Mouse (Mus musculus): Measurements from ENCODE around the gene Lyz1. TPM values are rescaled to one million over a fixed set of nuclear protein-coding genes. Genes with fewer than 3 reads are reported as not detected.
"Not testable (repeated sequence)": the region's sequence is repeated elsewhere in the genome, so short reads cannot be mapped to it uniquely, and the experiment has no call there.

The Lyz1 gene
- polyA plus RNA-seq, 1 experiment from 2014 or later = 0.94 TPM

DNA sequence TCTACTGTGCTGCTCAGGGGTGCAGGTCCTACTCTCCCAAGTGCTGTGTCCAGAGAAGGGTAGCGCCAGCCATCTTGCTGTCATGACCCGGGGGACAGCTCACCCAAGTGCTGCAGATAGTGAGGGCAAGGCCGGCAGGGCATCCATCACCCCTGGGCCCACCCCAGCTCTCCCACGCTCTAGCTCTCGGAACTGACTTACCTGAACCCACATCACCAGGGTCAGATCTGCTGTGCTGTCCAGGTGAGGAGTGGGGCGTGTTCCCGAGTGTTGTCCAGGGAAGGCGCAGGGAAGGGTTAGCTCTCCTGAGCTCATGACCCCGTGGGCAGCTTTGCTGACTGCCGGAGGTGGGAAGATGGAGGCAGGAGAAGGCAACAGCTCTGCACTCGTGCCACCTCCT is 23.7 kb upstream of the Lyz1 start:
- no peak overlapping the region for H3K4me2 ChIP-seq (ENCODE audit: low read depth, low read length)
- no peak overlapping the region for H3K9ac ChIP-seq (ENCODE audit: low read length)
- peak; percentile 37; the same call in 1 of the 2 replicates for ATAC-seq (ENCODE audit: insufficient read depth, low FRiP score)

DNA sequence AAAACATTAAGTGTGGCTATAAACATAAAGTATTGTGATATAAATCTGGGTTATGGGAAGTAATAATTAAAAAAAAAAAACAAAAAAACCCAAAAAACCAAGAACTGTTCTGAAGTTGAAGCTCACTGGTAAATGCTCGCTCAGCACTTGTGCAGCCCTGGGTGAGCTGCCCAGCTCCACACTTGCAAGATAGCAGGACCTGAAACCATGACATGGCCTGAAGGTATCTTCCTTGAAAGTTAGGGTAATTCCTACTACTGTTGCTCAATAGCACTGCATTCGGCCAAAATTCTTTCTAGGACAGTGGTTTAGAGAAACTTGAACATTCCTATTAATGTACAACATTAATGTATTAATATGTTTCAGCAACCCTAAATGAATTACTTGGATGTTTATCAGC is 20.5 kb upstream of the Lyz1 start:
- 87% methylated on average over 2 of the region's 2 CpGs for WGBS
- no peaks in the 10 kb centered on the region for H3K36me3 ChIP-seq (ENCODE audit: control insufficient read depth, insufficient read depth, low read length)
- no peak overlapping the region for H3K4me3 ChIP-seq (replicated peaks; ENCODE audit: low read length)
- H3K27me3 ChIP-seq (ENCODE audit: control insufficient read depth, insufficient read depth, low read length) = no peaks in the 10 kb centered on the region
- H3K4me2 ChIP-seq (ENCODE audit: low read depth, low read length) = no peak overlapping the region
- ATAC-seq (ENCODE audit: insufficient read depth, low FRiP score) = no peak
- no peaks in the 10 kb centered on the region for H3K9me3 ChIP-seq (replicated peaks; ENCODE audit: control insufficient read depth, low read length)
- no peak overlapping the region for H3K27ac ChIP-seq (ENCODE audit: low read length)
- H3K4me1 ChIP-seq (ENCODE audit: control insufficient read depth, insufficient read depth, low read length) = no peaks in the 10 kb centered on the region
- no peak overlapping the region for H3K9ac ChIP-seq (ENCODE audit: low read length)

More for the DNA sequence above, 23.7 kb upstream of the Lyz1 start:
- no peaks in the 10 kb centered on the region for H3K27me3 ChIP-seq (ENCODE audit: control insufficient read depth, insufficient read depth, low read length)
- H3K9me3 ChIP-seq (replicated peaks; ENCODE audit: control insufficient read depth, low read length) = no peaks in the 10 kb centered on the region
- H3K36me3 ChIP-seq (ENCODE audit: control insufficient read depth, insufficient read depth, low read length) = no peaks in the 10 kb centered on the region
- no peaks in the 10 kb centered on the region for H3K4me1 ChIP-seq (ENCODE audit: control insufficient read depth, insufficient read depth, low read length)
- no peak overlapping the region for H3K4me3 ChIP-seq (replicated peaks; ENCODE audit: low read length)
- H3K27ac ChIP-seq (ENCODE audit: low read length) = no peak overlapping the region
- WGBS = 86% methylated on average over 11 of the region's 11 CpGs

GRCm38 (mm10) chr10:117312168-117312567 is 19.5 kb upstream of the Lyz1 start:
- no peaks in the 10 kb centered on the region for H3K27me3 ChIP-seq (ENCODE audit: control insufficient read depth, insufficient read depth, low read length)
- WGBS = 86% methylated on average over 8 of the region's 8 CpGs
- no peak overlapping the region for H3K4me3 ChIP-seq (replicated peaks; ENCODE audit: low read length)
- no peaks in the 10 kb centered on the region for H3K4me1 ChIP-seq (ENCODE audit: control insufficient read depth, insufficient read depth, low read length)
- no peak overlapping the region for H3K9ac ChIP-seq (ENCODE audit: low read length)
- no peak overlapping the region for H3K27ac ChIP-seq (ENCODE audit: low read length)
- no peak for ATAC-seq (ENCODE audit: insufficient read depth, low FRiP score)
- no peaks in the 10 kb centered on the region for H3K36me3 ChIP-seq (ENCODE audit: control insufficient read depth, insufficient read depth, low read length)
- no peak overlapping the region for H3K4me2 ChIP-seq (ENCODE audit: low read depth, low read length)
- no peaks in the 10 kb centered on the region for H3K9me3 ChIP-seq (replicated peaks; ENCODE audit: control insufficient read depth, low read length)

DNA sequence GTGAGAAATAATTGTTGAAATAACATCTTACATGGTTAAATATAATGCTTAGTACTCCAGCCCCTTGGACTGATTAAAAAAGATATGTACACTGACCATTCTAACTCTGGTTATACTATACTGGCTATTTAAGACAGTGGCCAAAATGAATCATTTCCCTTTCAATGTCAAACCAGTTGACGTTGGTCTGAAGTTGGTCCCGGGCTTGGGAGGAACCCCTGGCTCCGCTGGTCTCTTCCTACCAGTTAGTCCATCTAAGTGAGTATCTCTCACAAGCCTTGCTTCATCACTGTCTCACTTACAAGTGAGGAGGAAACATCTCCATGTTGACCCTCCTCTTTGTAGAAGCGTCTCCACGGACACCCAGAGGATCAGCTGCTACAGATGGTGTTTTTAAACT is 11.7 kb upstream of the Lyz1 start:
- Histone ChIP-seq H3K9me3 (replicated peaks; ENCODE audit: control insufficient read depth, low read length) (no peaks in the 10 kb centered on the region), H3K4me2 (ENCODE audit: low read depth, low read length) (no peak overlapping the region), H3K36me3 (ENCODE audit: control insufficient read depth, insufficient read depth, low read length) (no peaks in the 10 kb centered on the region), H3K4me3 (replicated peaks; ENCODE audit: low read length) (no peak overlapping the region), H3K27me3 (ENCODE audit: control insufficient read depth, insufficient read depth, low read length) (no peaks in the 10 kb centered on the region), H3K4me1 (ENCODE audit: control insufficient read depth, insufficient read depth, low read length) (no peaks in the 10 kb centered on the region), H3K9ac (ENCODE audit: low read length) (no peak overlapping the region), H3K27ac (ENCODE audit: low read length) (no peak overlapping the region)
- WGBS = 78% methylated on average over 5 of the region's 5 CpGs
- no peak for ATAC-seq (ENCODE audit: insufficient read depth, low FRiP score)

DNA sequence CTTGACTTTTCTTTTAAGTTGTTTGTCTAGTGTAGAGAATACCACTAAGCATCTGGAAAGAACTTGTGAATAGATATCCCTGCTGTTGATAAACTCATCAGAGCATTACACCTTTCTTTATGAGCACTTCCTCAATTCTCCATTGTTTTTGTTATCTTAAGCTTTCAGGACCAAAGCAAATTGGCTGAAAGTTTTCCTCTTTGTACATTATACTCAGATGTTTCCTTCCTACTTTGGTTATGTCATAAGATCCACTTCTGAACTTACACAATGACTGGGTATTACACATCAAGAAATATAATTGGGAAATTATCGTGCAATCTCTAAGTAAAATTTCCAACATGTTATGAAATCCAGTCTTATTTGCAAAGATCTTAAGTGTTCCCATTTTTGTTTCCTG is 9.0 kb upstream of the Lyz1 start:
- H3K9ac ChIP-seq (ENCODE audit: low read length) = no peak overlapping the region
- no peak overlapping the region for H3K4me2 ChIP-seq (ENCODE audit: low read depth, low read length)
- H3K9me3 ChIP-seq (replicated peaks; ENCODE audit: control insufficient read depth, low read length) = no peaks in the 10 kb centered on the region
- H3K4me1 ChIP-seq (ENCODE audit: control insufficient read depth, insufficient read depth, low read length) = no peaks in the 10 kb centered on the region
- WGBS = 83% methylated on average over 1 of the region's 1 CpGs
- ATAC-seq (ENCODE audit: insufficient read depth, low FRiP score) = no peak
- no peak overlapping the region for H3K4me3 ChIP-seq (replicated peaks; ENCODE audit: low read length)
- H3K36me3 ChIP-seq (ENCODE audit: control insufficient read depth, insufficient read depth, low read length) = no peaks in the 10 kb centered on the region
- H3K27me3 ChIP-seq (ENCODE audit: control insufficient read depth, insufficient read depth, low read length) = no peaks in the 10 kb centered on the region
- H3K27ac ChIP-seq (ENCODE audit: low read length) = no peak overlapping the region

DNA sequence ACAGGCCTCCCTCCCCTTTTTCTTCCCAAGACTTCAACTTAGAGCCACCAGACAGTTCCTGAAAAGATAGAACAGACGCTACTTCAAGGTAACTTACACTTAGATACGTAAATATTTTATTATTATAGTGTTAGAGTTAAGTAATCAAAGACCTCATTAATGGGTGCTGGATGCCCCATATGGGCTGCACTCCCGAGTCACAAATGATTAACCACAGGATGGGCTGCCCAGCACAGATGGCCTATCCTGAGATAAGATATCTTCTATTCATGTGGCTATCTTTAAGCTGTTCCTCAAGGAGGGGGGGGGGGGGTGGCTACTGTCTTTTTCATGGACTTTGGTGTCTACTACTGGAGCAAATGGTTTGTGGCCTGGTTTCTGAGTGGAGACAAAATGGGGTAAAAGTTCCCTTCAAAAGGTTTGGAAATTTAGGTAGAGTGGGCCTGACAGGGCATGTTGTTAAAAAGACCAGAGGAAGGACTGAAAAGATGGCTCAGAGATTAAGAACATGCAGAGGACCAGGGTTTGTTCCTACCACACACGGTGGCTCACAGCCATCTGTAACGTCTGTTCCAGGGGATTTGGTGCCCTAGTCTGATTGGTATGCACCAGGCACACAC is 7.3 kb upstream of the Lyz1 start:
- H3K4me1 ChIP-seq (ENCODE audit: control insufficient read depth, insufficient read depth, low read length) = no peaks in the 10 kb centered on the region
- H3K9me3 ChIP-seq (replicated peaks; ENCODE audit: control insufficient read depth, low read length) = no peaks in the 10 kb centered on the region
- no peak overlapping the region for H3K4me3 ChIP-seq (replicated peaks; ENCODE audit: low read length)
- no peaks in the 10 kb centered on the region for H3K36me3 ChIP-seq (ENCODE audit: control insufficient read depth, insufficient read depth, low read length)
- WGBS = 69% methylated on average over 5 of the region's 5 CpGs
- no peaks in the 10 kb centered on the region for H3K27me3 ChIP-seq (ENCODE audit: control insufficient read depth, insufficient read depth, low read length)
- H3K4me2 ChIP-seq (ENCODE audit: low read depth, low read length) = no peak overlapping the region
- no peak overlapping the region for H3K9ac ChIP-seq (ENCODE audit: low read length)
- H3K27ac ChIP-seq (ENCODE audit: low read length) = no peak overlapping the region
- ATAC-seq (ENCODE audit: insufficient read depth, low FRiP score) = no peak

DNA sequence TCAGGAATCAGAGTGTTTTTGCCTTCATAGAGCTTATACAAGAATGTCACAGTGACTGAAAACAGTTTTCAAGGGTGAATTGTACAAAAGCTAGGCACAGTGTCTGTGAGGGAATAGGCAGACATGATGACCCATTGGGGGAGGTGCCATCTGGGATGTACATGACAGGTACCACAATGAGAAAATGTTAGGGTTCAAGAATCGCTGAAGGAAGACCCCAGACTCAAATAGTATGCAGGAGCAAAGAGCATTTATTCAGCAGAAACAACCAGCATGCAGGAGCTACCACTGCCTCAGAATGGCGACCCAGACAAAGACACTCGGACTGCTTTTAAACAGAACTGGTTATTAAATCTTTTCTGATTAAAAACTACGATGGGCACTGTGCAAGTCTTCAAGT is 6.4 kb upstream of the Lyz1 start:
- Histone ChIP-seq H3K9me3 (replicated peaks; ENCODE audit: control insufficient read depth, low read length) (no peaks in the 10 kb centered on the region), H3K9ac (ENCODE audit: low read length) (no peak overlapping the region), H3K27ac (ENCODE audit: low read length) (no peak overlapping the region), H3K4me1 (ENCODE audit: control insufficient read depth, insufficient read depth, low read length) (no peaks in the 10 kb centered on the region), H3K27me3 (ENCODE audit: control insufficient read depth, insufficient read depth, low read length) (no peaks in the 10 kb centered on the region), H3K4me2 (ENCODE audit: low read depth, low read length) (no peak overlapping the region), H3K4me3 (replicated peaks; ENCODE audit: low read length) (no peak overlapping the region), H3K36me3 (ENCODE audit: control insufficient read depth, insufficient read depth, low read length) (no peaks in the 10 kb centered on the region)
- 81% methylated on average over 4 of the region's 4 CpGs for WGBS
- no peak for ATAC-seq (ENCODE audit: insufficient read depth, low FRiP score)

GRCm38 (mm10) chr10:117298336-117298735 is 5.7 kb upstream of the Lyz1 start:
- Histone ChIP-seq H3K4me2 (ENCODE audit: low read depth, low read length) (no peak overlapping the region), H3K27ac (ENCODE audit: low read length) (no peak overlapping the region), H3K9me3 (replicated peaks; ENCODE audit: control insufficient read depth, low read length) (no peaks in the 10 kb centered on the region), H3K4me3 (replicated peaks; ENCODE audit: low read length) (no peak overlapping the region), H3K36me3 (ENCODE audit: control insufficient read depth, insufficient read depth, low read length) (no peaks in the 10 kb centered on the region), H3K4me1 (ENCODE audit: control insufficient read depth, insufficient read depth, low read length) (no peaks in the 10 kb centered on the region), H3K27me3 (ENCODE audit: control insufficient read depth, insufficient read depth, low read length) (no peaks in the 10 kb centered on the region), H3K9ac (ENCODE audit: low read length) (no peak overlapping the region)
- ATAC-seq (ENCODE audit: insufficient read depth, low FRiP score) = no peak
- 80% methylated on average over 6 of the region's 6 CpGs for WGBS

DNA sequence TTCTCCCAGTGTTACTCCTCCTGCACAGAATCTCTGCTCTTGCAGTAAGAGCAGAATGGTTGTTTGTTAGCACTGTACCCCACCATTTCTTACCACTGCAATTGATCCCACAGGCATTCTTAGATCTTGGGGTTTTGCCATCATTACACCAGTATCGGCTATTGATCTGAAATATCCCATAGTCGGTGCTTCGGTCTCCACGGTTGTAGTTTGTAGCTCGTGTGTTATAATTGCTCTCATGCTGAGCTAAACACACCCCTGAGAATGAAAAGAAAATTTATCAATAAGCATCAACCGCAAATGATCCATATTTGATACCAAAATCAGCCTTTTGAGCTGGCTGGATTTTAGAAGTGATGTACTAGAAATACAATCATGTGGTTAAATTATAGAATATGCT is 1.7 kb downstream of the Lyz1 start:
- WGBS = 92% methylated on average over 6 of the region's 6 CpGs

More for the DNA sequence above, 1.7 kb downstream of the Lyz1 start:
- not testable (repeated sequence) for H3K27ac ChIP-seq (ENCODE audit: low read length); H3K9ac ChIP-seq (ENCODE audit: low read length); ATAC-seq (ENCODE audit: insufficient read depth, low FRiP score); H3K4me2 ChIP-seq (ENCODE audit: low read depth, low read length); H3K4me1 ChIP-seq (ENCODE audit: control insufficient read depth, insufficient read depth, low read length); H3K9me3 ChIP-seq (replicated peaks; ENCODE audit: control insufficient read depth, low read length); H3K27me3 ChIP-seq (ENCODE audit: control insufficient read depth, insufficient read depth, low read length); H3K36me3 ChIP-seq (ENCODE audit: control insufficient read depth, insufficient read depth, low read length); H3K4me3 ChIP-seq (replicated peaks; ENCODE audit: low read length)

Data from stomach, embryonic 16.5 days (tissue).